Mouse (Mus musculus) forebrain, embryonic 15.5 days (tissue): ENCODE measurements around the gene Lyg2. TPM values are rescaled to one million over a fixed set of nuclear protein-coding genes. Genes with fewer than 3 reads are reported as not detected.

Experiments
- polyA plus RNA-seq: library from polyadenylated mRNA; unstranded; fragments of >200 nt; fragmentation: Nextera tagmentation; extraction: Ambion mirVana; gene quantifications from 2 replicates; pipeline ENCODE4 v1.2.1, GENCODE M21; 2015

Lyg2 gene
- polyA plus RNA-seq, 1 experiment from 2014 or later: not detected

Other genes with a start within 250 kb of the Lyg2 start
- gene 2010300C02Rik, start 196.4 kb downstream of the Lyg2 start, polyA plus RNA-seq: 2.9 and 3.1 TPM in 2 replicates
- gene Tsga10, start 50.1 kb downstream of the Lyg2 start, polyA plus RNA-seq: 21.1 and 22.4 TPM in 2 replicates
- 6.3 and 8.1 TPM in 2 replicates for gene Lipt1, start 44.8 kb downstream of the Lyg2 start, polyA plus RNA-seq
- gene Mitd1, start 26.1 kb downstream of the Lyg2 start, polyA plus RNA-seq: 15.9 and 17.6 TPM in 2 replicates
- 242 and 244 TPM in 2 replicates for gene Mrpl30, start 26.0 kb downstream of the Lyg2 start, polyA plus RNA-seq
- gene Lyg1, start 41.3 kb upstream of the Lyg2 start, polyA plus RNA-seq: not detected in 2 replicates
- gene Txndc9, start 81.4 kb upstream of the Lyg2 start, polyA plus RNA-seq: 145 and 154 TPM in 2 replicates
- 22.8 and 24.6 TPM in 2 replicates for gene Eif5b, start 81.5 kb upstream of the Lyg2 start, polyA plus RNA-seq
- 39.4 and 42.8 TPM in 2 replicates for gene Rev1, start 213.3 kb upstream of the Lyg2 start, polyA plus RNA-seq